Mouse (Mus musculus): ENCODE results near the gene Gls. TPM values are rescaled to one million over a fixed set of nuclear protein-coding genes. Genes with fewer than 3 reads are reported as not detected.

Gene Gls
- polyA plus RNA-seq, 1 experiment from 2014 or later: 3.7 TPM

DNA sequence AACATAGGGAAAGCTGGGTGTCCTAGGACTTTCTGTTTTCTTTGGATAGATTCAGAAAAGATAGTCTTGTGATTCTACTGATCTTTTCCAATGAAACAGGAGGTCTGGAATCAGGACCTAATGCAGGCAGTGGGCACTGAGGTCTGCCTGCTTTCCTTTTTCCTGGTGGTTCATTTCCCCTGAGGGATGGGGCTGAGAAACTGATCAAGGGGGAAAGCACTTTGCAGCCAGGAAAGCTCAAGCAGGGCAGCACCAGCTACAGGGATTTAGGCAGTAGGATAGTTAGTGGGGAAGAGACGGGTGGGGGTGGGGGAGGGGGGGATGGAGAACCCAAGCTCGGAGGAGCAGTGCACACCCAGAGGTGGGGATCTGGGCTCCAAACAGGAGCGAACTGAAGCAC lies 80.1 kb downstream of the Gls start:
- Histone ChIP-seq H3K4me3 (ENCODE audit: low read depth, low read length) (no peak overlapping the region), H3K36me3 (ENCODE audit: control insufficient read depth, insufficient read depth) (peaks cover 22% of the 10 kb centered on the region), H3K27ac (ENCODE audit: low read length) (no peak overlapping the region), H3K4me1 (ENCODE audit: control insufficient read depth, low read depth, low read length) (peaks cover 13% of the 10 kb centered on the region), H3K27me3 (ENCODE audit: control insufficient read depth, insufficient read depth, low read depth, low read length) (no peaks in the 10 kb centered on the region), H3K9me3 (replicated peaks; ENCODE audit: control insufficient read depth, low read length) (no peaks in the 10 kb centered on the region), H3K4me2 (ENCODE audit: low read depth, low read length) (no peak overlapping the region), H3K9ac (ENCODE audit: low read depth, low read length) (no peak overlapping the region)
- 71% methylated on average over 3 of the region's 3 CpGs for WGBS (ENCODE audit: insufficient replicate concordance)
- no peak for ATAC-seq (ENCODE audit: low read depth)

DNA sequence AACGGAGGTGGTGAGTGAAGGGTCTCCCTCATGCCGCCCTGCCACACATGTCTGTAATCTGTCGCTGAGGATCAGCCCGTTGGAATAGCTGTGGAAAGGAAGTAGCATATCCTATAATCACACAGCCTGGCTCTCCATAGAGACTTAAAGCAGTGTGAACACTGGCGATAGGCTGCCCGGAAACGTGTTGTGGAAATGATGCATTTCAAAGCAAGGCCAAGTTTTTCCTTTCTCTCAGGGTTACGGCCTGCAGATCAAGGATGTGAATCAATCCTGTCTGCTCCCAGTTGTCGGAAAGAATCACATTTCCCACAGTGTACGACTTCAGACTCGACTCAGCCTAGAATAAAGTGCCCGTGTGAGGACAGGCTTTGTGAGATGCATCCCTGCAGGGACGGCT lies 80.7 kb downstream of the Gls start:
- 78% methylated on average over 13 of the region's 13 CpGs for WGBS (ENCODE audit: insufficient replicate concordance)

DNA sequence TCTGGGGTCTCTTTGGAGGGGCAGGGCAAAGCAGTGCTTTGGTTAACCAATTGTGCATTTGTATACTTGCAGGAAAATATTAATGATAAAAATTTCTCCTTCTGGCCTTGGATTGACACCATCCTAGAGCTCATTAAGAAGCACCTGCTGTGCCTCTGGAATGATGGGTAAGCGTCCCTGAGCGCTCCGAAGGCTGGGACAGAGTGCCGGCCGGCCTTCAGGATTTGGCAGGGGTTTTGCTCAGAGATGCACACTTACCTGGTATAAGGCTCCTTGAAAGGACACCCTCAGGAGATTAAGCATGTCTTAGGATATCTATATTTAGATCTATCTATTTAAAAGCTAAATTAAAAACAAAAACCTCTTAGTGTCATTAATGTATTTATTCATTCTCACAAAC lies 81.9 kb downstream of the Gls start:
- Histone ChIP-seq H3K4me2 (ENCODE audit: low read depth, low read length) (no peak overlapping the region), H3K36me3 (ENCODE audit: control insufficient read depth, insufficient read depth) (peaks cover 13% of the 10 kb centered on the region), H3K27ac (ENCODE audit: low read length) (no peak overlapping the region), H3K9ac (ENCODE audit: low read depth, low read length) (no peak overlapping the region), H3K9me3 (replicated peaks; ENCODE audit: control insufficient read depth, low read length) (no peaks in the 10 kb centered on the region), H3K4me3 (ENCODE audit: low read depth, low read length) (no peak overlapping the region), H3K27me3 (ENCODE audit: control insufficient read depth, insufficient read depth, low read depth, low read length) (no peaks in the 10 kb centered on the region), H3K4me1 (ENCODE audit: control insufficient read depth, low read depth, low read length) (peaks cover 13% of the 10 kb centered on the region)
- 88% methylated on average over 5 of the region's 5 CpGs for WGBS (ENCODE audit: insufficient replicate concordance)
- no peak for ATAC-seq (ENCODE audit: low read depth)

More for the DNA sequence above, 80.7 kb downstream of the Gls start:
- ATAC-seq (ENCODE audit: low read depth): peak; percentile 41; the same call in 1 of the 2 replicates
- Histone ChIP-seq H3K27me3 (ENCODE audit: control insufficient read depth, insufficient read depth, low read depth, low read length) (no peaks in the 10 kb centered on the region), H3K27ac (ENCODE audit: low read length) (no peak overlapping the region), H3K4me2 (ENCODE audit: low read depth, low read length) (no peak overlapping the region), H3K9ac (ENCODE audit: low read depth, low read length) (no peak overlapping the region), H3K4me1 (ENCODE audit: control insufficient read depth, low read depth, low read length) (peaks cover 13% of the 10 kb centered on the region), H3K4me3 (ENCODE audit: low read depth, low read length) (no peak overlapping the region), H3K9me3 (replicated peaks; ENCODE audit: control insufficient read depth, low read length) (no peaks in the 10 kb centered on the region), H3K36me3 (ENCODE audit: control insufficient read depth, insufficient read depth) (peaks cover 18% of the 10 kb centered on the region)

GRCm38 (mm10) chr1:52150676-52151075 lies 82.4 kb downstream of the Gls start:
- no peak overlapping the region for H3K27ac ChIP-seq (ENCODE audit: low read length)
- no peak overlapping the region for H3K9ac ChIP-seq (ENCODE audit: low read depth, low read length)
- WGBS (ENCODE audit: insufficient replicate concordance): 9% methylated on average over 11 of the region's 11 CpGs
- peak; percentile 68 for ATAC-seq (ENCODE audit: low read depth)
- H3K27me3 ChIP-seq (ENCODE audit: control insufficient read depth, insufficient read depth, low read depth, low read length): no peaks in the 10 kb centered on the region
- H3K4me1 ChIP-seq (ENCODE audit: control insufficient read depth, low read depth, low read length): peaks cover 13% of the 10 kb centered on the region
- no peak overlapping the region for H3K4me2 ChIP-seq (ENCODE audit: low read depth, low read length)
- H3K4me3 ChIP-seq (ENCODE audit: low read depth, low read length): no peak overlapping the region
- H3K36me3 ChIP-seq (ENCODE audit: control insufficient read depth, insufficient read depth): peaks cover 10% of the 10 kb centered on the region
- H3K9me3 ChIP-seq (replicated peaks; ENCODE audit: control insufficient read depth, low read length): no peaks in the 10 kb centered on the region

GRCm38 (mm10) chr1:52149934-52150346 lies 83.1 kb downstream of the Gls start:
- H3K36me3 ChIP-seq (ENCODE audit: control insufficient read depth, insufficient read depth): peaks cover 12% of the 10 kb centered on the region
- no peak overlapping the region for H3K9ac ChIP-seq (ENCODE audit: low read depth, low read length)
- H3K4me2 ChIP-seq (ENCODE audit: low read depth, low read length): no peak overlapping the region
- no peaks in the 10 kb centered on the region for H3K27me3 ChIP-seq (ENCODE audit: control insufficient read depth, insufficient read depth, low read depth, low read length)
- peaks cover 13% of the 10 kb centered on the region for H3K4me1 ChIP-seq (ENCODE audit: control insufficient read depth, low read depth, low read length)
- H3K27ac ChIP-seq (ENCODE audit: low read length): no peak overlapping the region
- 25% methylated on average over 9 of the region's 9 CpGs for WGBS (ENCODE audit: insufficient replicate concordance)
- peak; percentile 72 for ATAC-seq (ENCODE audit: low read depth)
- no peaks in the 10 kb centered on the region for H3K9me3 ChIP-seq (replicated peaks; ENCODE audit: control insufficient read depth, low read length)
- no peak overlapping the region for H3K4me3 ChIP-seq (ENCODE audit: low read depth, low read length)

- Histone ChIP-seq H3K27me3 (ENCODE audit: control insufficient read depth, insufficient read depth, low read depth, low read length) (no peaks in the 10 kb centered on the region), H3K9me3 (replicated peaks; ENCODE audit: control insufficient read depth, low read length) (no peaks in the 10 kb centered on the region), H3K4me2 (ENCODE audit: low read depth, low read length) (no peak overlapping the region), H3K4me3 (ENCODE audit: low read depth, low read length) (no peak overlapping the region), H3K4me1 (ENCODE audit: control insufficient read depth, low read depth, low read length) (peaks cover 13% of the 10 kb centered on the region), H3K27ac (ENCODE audit: low read length) (no peak overlapping the region), H3K36me3 (ENCODE audit: control insufficient read depth, insufficient read depth) (peaks cover 10% of the 10 kb centered on the region), H3K9ac (ENCODE audit: low read depth, low read length) (no peak overlapping the region)
- 76% methylated on average over 7 of the region's 7 CpGs for WGBS (ENCODE audit: insufficient replicate concordance)
- no peak for ATAC-seq (ENCODE audit: low read depth)
These were observed 84.3 kb downstream of the Gls start for GRCm38 (mm10) chr1:52148696-52149095.

DNA sequence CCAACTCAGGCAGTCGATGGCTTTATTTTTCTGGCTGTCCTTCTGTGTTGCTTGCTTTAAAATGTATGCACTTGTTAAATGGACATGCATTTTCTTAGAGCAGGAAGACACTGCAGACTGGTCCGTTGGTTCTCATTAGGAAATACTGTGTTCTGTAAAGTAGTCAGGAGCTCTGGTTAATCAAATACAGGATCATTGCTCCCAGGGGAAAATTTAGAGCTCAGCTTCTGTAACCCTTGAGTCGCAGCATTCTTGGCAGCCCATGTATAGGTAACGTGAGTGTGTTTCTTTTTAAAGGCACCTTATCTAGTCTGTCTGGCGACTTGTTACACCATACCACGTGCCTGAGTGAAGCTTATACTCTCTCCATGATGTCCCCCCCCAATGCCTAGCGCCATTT lies 84.9 kb downstream of the Gls start:
- H3K4me3 ChIP-seq (ENCODE audit: low read depth, low read length): no peak overlapping the region
- no peak overlapping the region for H3K27ac ChIP-seq (ENCODE audit: low read length)
- no peaks in the 10 kb centered on the region for H3K9me3 ChIP-seq (replicated peaks; ENCODE audit: control insufficient read depth, low read length)
- 63% methylated on average over 7 of the region's 7 CpGs for WGBS (ENCODE audit: insufficient replicate concordance)
- H3K36me3 ChIP-seq (ENCODE audit: control insufficient read depth, insufficient read depth): peaks cover 10% of the 10 kb centered on the region
- no peak for ATAC-seq (ENCODE audit: low read depth)
- H3K27me3 ChIP-seq (ENCODE audit: control insufficient read depth, insufficient read depth, low read depth, low read length): no peaks in the 10 kb centered on the region
- H3K4me2 ChIP-seq (ENCODE audit: low read depth, low read length): no peak overlapping the region
- no peak overlapping the region for H3K9ac ChIP-seq (ENCODE audit: low read depth, low read length)
- peaks cover 13% of the 10 kb centered on the region for H3K4me1 ChIP-seq (ENCODE audit: control insufficient read depth, low read depth, low read length)

DNA sequence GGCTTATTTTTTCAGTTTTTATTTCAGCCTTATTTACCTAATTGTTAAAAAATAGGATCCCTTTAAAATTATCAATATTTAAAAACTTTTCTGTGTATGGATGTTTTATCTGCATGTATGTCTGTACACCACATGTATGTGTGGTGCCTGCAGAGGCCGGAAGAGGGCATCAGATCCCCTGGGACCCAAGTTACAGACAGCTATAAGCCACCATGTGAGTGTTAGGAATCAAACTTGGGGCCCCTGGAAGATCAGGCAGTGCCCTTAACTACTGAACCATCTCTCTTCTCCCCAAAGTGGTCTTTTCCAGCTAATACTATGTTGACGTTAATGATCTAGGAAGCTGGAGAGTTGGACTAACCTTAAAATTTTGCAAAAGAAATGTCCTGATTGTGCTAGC lies 85.6 kb downstream of the Gls start:
- Histone ChIP-seq H3K9me3 (replicated peaks; ENCODE audit: control insufficient read depth, low read length) (no peaks in the 10 kb centered on the region), H3K4me2 (ENCODE audit: low read depth, low read length) (no peak overlapping the region), H3K4me3 (ENCODE audit: low read depth, low read length) (no peak overlapping the region), H3K9ac (ENCODE audit: low read depth, low read length) (no peak overlapping the region), H3K36me3 (ENCODE audit: control insufficient read depth, insufficient read depth) (peaks cover 10% of the 10 kb centered on the region), H3K4me1 (ENCODE audit: control insufficient read depth, low read depth, low read length) (peaks cover 13% of the 10 kb centered on the region), H3K27me3 (ENCODE audit: control insufficient read depth, insufficient read depth, low read depth, low read length) (no peaks in the 10 kb centered on the region), H3K27ac (ENCODE audit: low read length) (no peak overlapping the region)
- ATAC-seq (ENCODE audit: low read depth): no peak
- 71% methylated on average over 2 of the region's 2 CpGs for WGBS (ENCODE audit: insufficient replicate concordance)

DNA sequence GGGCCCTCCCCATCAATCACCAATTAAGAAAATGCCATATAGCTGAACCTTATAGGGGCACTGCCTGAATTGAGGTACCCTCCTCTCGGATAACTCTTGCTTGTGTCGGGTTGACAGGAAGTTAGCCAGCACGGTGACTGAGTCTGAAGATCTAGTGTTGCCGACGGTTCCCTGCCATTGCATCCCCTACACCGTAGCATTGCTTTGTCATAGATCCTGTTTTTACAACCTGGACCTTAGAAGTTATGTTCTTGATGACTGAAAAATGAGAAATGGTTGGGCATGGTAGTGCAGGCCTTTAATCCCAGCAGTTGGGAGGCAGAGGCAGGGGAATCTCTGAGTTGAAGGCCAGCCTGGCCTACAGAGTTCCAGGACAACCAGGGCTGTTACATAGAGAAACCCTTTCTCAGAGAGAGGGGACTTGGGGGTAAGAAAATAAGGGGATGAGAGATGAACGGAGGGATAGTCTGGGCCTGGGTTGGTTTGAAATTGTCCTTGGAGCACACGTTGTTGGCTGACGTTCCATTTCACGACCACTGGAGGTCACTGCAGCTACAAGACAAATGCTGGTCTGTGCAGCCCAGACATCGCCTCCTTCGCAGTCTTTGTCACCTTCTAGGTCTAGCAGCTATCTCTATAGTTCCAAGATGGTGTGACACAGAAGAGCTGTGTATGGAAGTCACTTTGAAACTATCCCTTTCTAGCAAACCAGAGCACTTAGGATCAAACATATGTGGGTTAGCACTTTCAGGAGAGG lies 86.6 kb downstream of the Gls start:
- no peak for ATAC-seq (ENCODE audit: low read depth)
- Histone ChIP-seq H3K9me3 (replicated peaks; ENCODE audit: control insufficient read depth, low read length) (no peaks in the 10 kb centered on the region), H3K4me1 (ENCODE audit: control insufficient read depth, low read depth, low read length) (peaks cover 13% of the 10 kb centered on the region), H3K9ac (ENCODE audit: low read depth, low read length) (no peak overlapping the region), H3K4me3 (ENCODE audit: low read depth, low read length) (no peak overlapping the region), H3K36me3 (ENCODE audit: control insufficient read depth, insufficient read depth) (peaks cover 5% of the 10 kb centered on the region), H3K27ac (ENCODE audit: low read length) (no peak overlapping the region), H3K27me3 (ENCODE audit: control insufficient read depth, insufficient read depth, low read depth, low read length) (no peaks in the 10 kb centered on the region), H3K4me2 (ENCODE audit: low read depth, low read length) (no peak overlapping the region)
- WGBS (ENCODE audit: insufficient replicate concordance): 61% methylated on average over 12 of the region's 12 CpGs

All from liver, embryonic 16.5 days (tissue).